Mouse (Mus musculus): Measurements from ENCODE around the gene Cmc1. TPM values are rescaled to one million over a fixed set of nuclear protein-coding genes. Genes with fewer than 3 reads are reported as not detected.

Gene Cmc1
- polyA plus RNA-seq, 2 experiments = 10.5 to 50.1 TPM

DNA sequence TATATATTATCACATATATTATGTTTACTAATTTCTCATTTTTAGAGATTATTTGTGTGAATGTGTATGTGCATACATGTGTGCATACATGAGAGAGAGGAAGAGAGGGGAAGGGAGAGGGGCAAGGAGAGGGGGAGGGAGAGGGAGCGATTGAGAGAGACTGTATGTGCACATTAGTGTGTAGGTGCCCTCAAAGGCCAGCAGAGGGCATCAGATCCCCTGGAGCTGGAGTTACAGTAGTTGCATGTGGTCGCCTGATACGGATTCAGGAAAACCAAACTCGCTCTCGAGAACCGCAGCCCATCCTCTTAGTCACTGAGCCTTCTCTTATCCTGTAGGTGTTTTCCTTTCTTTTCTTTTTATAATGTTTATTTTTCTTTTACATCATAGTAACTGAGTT is 38.4 kb upstream of the Cmc1 start:
- Histone ChIP-seq H3K4me1 (ENCODE audit: control insufficient read depth, insufficient read depth, low read length) (no peaks in the 10 kb centered on the region), H3K4me3 (replicated peaks; ENCODE audit: low read length) (no peak overlapping the region), H3K27me3 (ENCODE audit: control insufficient read depth, insufficient read depth, low read length) (no peaks in the 10 kb centered on the region), H3K27ac (replicated peaks; ENCODE audit: low read depth, low read length) (no peak overlapping the region), H3K36me3 (ENCODE audit: control insufficient read depth, insufficient read depth, low read length) (no peaks in the 10 kb centered on the region), H3K9ac (ENCODE audit: low read depth, low read length, severe bottlenecking) (no peak overlapping the region), H3K4me2 (replicated peaks; ENCODE audit: low read depth, low read length, severe bottlenecking) (no peak overlapping the region), H3K9me3 (ENCODE audit: control insufficient read depth, low read length) (no peaks in the 10 kb centered on the region)
- DNase-seq (ENCODE audit: low spot score) (no peak), ATAC-seq (ENCODE audit: low FRiP score, low read depth) (no peak)
- 93% methylated on average over 6 of the region's 6 CpGs for WGBS
- no peak for TF ChIP-seq POLR2A (IDR thresholded peaks at IDR 0.05; ENCODE audit: borderline replicate concordance, extremely low read depth, insufficient read depth, insufficient read length)

GRCm38 (mm10) chr9:118187420-118187819 is 37.4 kb upstream of the Cmc1 start:
- Histone ChIP-seq H3K27me3 (ENCODE audit: control insufficient read depth, insufficient read depth, low read length) (no peaks in the 10 kb centered on the region), H3K9ac (ENCODE audit: low read depth, low read length, severe bottlenecking) (no peak overlapping the region), H3K4me1 (ENCODE audit: control insufficient read depth, insufficient read depth, low read length) (no peaks in the 10 kb centered on the region), H3K9me3 (ENCODE audit: control insufficient read depth, low read length) (no peaks in the 10 kb centered on the region), H3K27ac (replicated peaks; ENCODE audit: low read depth, low read length) (no peak overlapping the region), H3K36me3 (ENCODE audit: control insufficient read depth, insufficient read depth, low read length) (no peaks in the 10 kb centered on the region), H3K4me3 (replicated peaks; ENCODE audit: low read length) (no peak overlapping the region), H3K4me2 (replicated peaks; ENCODE audit: low read depth, low read length, severe bottlenecking) (no peak overlapping the region)
- TF ChIP-seq POLR2A (IDR thresholded peaks at IDR 0.05; ENCODE audit: borderline replicate concordance, extremely low read depth, insufficient read depth, insufficient read length) = no peak
- ATAC-seq (ENCODE audit: low FRiP score, low read depth) (no peak), DNase-seq (ENCODE audit: low spot score) (no peak)
- WGBS = 84% methylated on average over 7 of the region's 7 CpGs

DNA sequence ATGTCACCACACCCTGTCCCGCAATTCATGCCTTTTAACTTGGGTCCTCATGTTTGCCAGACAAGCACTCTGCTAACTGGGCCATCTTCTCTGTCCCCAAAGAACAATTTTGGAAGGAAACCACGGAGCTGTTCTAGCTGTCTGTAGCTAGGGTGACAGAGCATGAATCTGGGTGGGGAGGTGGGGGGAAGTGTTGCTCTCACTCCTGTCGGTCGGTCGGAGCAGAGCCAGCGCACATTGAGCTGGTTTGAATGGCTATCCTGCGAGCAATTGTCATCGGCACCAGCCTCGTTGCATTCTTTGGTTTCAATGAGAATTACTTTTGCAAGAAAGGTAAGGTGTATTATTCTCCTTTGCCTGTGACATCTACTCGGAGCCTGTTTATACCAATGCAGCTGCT is 36.8 kb upstream of the Cmc1 start:
- no peak overlapping the region for H3K27ac ChIP-seq (replicated peaks; ENCODE audit: low read depth, low read length)
- ATAC-seq (ENCODE audit: low FRiP score, low read depth) (no peak), DNase-seq (ENCODE audit: low spot score) (no peak)
- no peaks in the 10 kb centered on the region for H3K36me3 ChIP-seq (ENCODE audit: control insufficient read depth, insufficient read depth, low read length)
- WGBS = 85% methylated on average over 10 of the region's 10 CpGs
- TF ChIP-seq POLR2A (IDR thresholded peaks at IDR 0.05; ENCODE audit: borderline replicate concordance, extremely low read depth, insufficient read depth, insufficient read length) = no peak
- H3K4me2 ChIP-seq (replicated peaks; ENCODE audit: low read depth, low read length, severe bottlenecking) = no peak overlapping the region
- H3K27me3 ChIP-seq (ENCODE audit: control insufficient read depth, insufficient read depth, low read length) = no peaks in the 10 kb centered on the region
- no peaks in the 10 kb centered on the region for H3K9me3 ChIP-seq (ENCODE audit: control insufficient read depth, low read length)
- H3K4me1 ChIP-seq (ENCODE audit: control insufficient read depth, insufficient read depth, low read length) = no peaks in the 10 kb centered on the region
- no peak overlapping the region for H3K4me3 ChIP-seq (replicated peaks; ENCODE audit: low read length)
- H3K9ac ChIP-seq (ENCODE audit: low read depth, low read length, severe bottlenecking) = no peak overlapping the region

DNA sequence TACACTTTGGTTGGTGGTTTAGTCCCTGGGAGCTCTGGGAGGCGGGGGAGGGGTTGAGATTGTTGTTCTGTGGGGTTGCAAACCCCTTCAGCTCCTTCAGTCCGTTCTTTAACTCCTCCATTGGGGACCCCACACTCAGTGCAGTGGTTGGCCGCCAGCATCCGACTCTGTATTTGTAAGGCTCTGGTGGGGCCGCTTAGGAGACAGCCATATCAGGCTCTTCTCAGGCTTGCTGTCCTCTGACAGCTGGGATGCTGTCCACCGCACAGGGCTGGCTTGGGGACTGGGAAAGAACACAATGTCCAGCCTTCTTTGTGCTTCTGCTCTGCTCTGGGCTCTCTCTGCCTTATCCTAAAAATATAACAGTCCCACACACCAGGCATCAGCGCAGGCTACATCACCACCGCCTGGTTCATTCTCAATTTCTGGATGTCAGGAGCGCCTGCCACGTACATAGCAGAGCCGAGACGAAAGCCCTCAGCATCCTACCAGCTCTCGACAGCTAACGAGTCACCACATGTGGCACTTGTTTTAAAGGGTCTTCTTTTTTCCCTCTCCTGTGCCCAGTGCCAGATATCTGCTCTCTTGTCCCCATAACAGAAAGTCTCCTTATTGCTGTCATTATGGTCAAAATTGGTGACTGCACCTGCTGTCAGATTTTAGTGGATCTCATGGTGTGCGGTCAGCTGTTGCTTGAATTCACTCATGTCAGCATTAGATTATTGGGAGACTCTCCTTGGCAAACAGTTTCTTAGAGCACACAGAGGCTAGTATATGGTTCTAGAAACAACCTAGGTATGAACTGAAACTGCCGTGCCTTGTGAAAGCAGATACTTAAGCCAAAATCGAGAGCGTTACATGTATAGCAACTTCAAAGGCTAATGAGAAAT is 29.4 kb upstream of the Cmc1 start:
- Histone ChIP-seq H3K36me3 (ENCODE audit: control insufficient read depth, insufficient read depth, low read length) (no peaks in the 10 kb centered on the region), H3K27me3 (ENCODE audit: control insufficient read depth, insufficient read depth, low read length) (no peaks in the 10 kb centered on the region), H3K4me1 (ENCODE audit: control insufficient read depth, insufficient read depth, low read length) (no peaks in the 10 kb centered on the region), H3K9ac (ENCODE audit: low read depth, low read length, severe bottlenecking) (no peak overlapping the region), H3K27ac (replicated peaks; ENCODE audit: low read depth, low read length) (no peak overlapping the region), H3K9me3 (ENCODE audit: control insufficient read depth, low read length) (no peaks in the 10 kb centered on the region), H3K4me3 (replicated peaks; ENCODE audit: low read length) (no peak overlapping the region), H3K4me2 (replicated peaks; ENCODE audit: low read depth, low read length, severe bottlenecking) (no peak overlapping the region)
- DNase-seq (ENCODE audit: low spot score) (no peak), ATAC-seq (ENCODE audit: low FRiP score, low read depth) (no peak)
- no peak for TF ChIP-seq POLR2A (IDR thresholded peaks at IDR 0.05; ENCODE audit: borderline replicate concordance, extremely low read depth, insufficient read depth, insufficient read length)
- 73% methylated on average over 18 of the region's 18 CpGs for WGBS

GRCm38 (mm10) chr9:118176687-118177086 is 26.7 kb upstream of the Cmc1 start:
- Histone ChIP-seq H3K36me3 (ENCODE audit: control insufficient read depth, insufficient read depth, low read length) (no peaks in the 10 kb centered on the region), H3K27me3 (ENCODE audit: control insufficient read depth, insufficient read depth, low read length) (no peaks in the 10 kb centered on the region), H3K27ac (replicated peaks; ENCODE audit: low read depth, low read length) (no peak overlapping the region), H3K4me3 (replicated peaks; ENCODE audit: low read length) (no peak overlapping the region), H3K4me2 (replicated peaks; ENCODE audit: low read depth, low read length, severe bottlenecking) (no peak overlapping the region), H3K9ac (ENCODE audit: low read depth, low read length, severe bottlenecking) (no peak overlapping the region), H3K9me3 (ENCODE audit: control insufficient read depth, low read length) (no peaks in the 10 kb centered on the region), H3K4me1 (ENCODE audit: control insufficient read depth, insufficient read depth, low read length) (no peaks in the 10 kb centered on the region)
- ATAC-seq (ENCODE audit: low FRiP score, low read depth) (no peak), DNase-seq (ENCODE audit: low spot score) (no peak)
- 85% methylated on average over 3 of the region's 3 CpGs for WGBS
- no peak for TF ChIP-seq POLR2A (IDR thresholded peaks at IDR 0.05; ENCODE audit: borderline replicate concordance, extremely low read depth, insufficient read depth, insufficient read length)

Measured in limb, embryonic 14.5 days (tissue).